Mouse (Mus musculus) midbrain, embryonic 11.5 days (tissue): ENCODE measurements around the gene Dvl1. TPM values are rescaled to one million over a fixed set of nuclear protein-coding genes. Genes with fewer than 3 reads are reported as not detected.
A peak's percentile ranks its signal among the peaks of the same experiment; 100 is the strongest.

Experiments used
- ATAC-seq: fragments of 200-750 bp; cut with Nextera tagmentation; 2 replicates; pipeline ENCODE4 v1.8.0; 2017; ENCODE audit warnings: moderate TSS enrichment, moderate library complexity; ENCODE audit not compliant: low FRiP score
- DNase-seq: peaks from one replicate; pipeline ENCODE4 v3.0.0; 2015; ENCODE audit warnings: low spot score; ENCODE audit errors: missing footprints
- H3K27ac ChIP-seq: fragments of 300-500 bp; sonication (generic); 2 replicates; pipeline ENCODE4 v1.5.1; 2014; ENCODE audit warnings: low read depth, low read length
- H3K27me3 ChIP-seq: fragments of 300-500 bp; sonication (generic); 2 replicates; pipeline ENCODE4 v1.6.1; 2014; ENCODE audit warnings: mild to moderate bottlenecking, low read length, moderate library complexity, mixed read lengths; ENCODE audit not compliant: control insufficient read depth, insufficient read depth
- H3K36me3 ChIP-seq: fragments of 300-500 bp; sonication (generic); 2 replicates; pipeline ENCODE4 v1.6.1; 2014; ENCODE audit warnings: mild to moderate bottlenecking, low read length, moderate library complexity, mixed read lengths; ENCODE audit not compliant: control insufficient read depth, insufficient read depth
- H3K4me1 ChIP-seq: fragments of 300-500 bp; sonication (generic); 2 replicates; pipeline ENCODE4 v1.6.1; 2014; ENCODE audit warnings: low read length; ENCODE audit not compliant: control insufficient read depth, insufficient read depth
- H3K4me2 ChIP-seq: fragments of 300-500 bp; sonication (generic); 2 replicates; pipeline ENCODE4 v1.6.1; 2014; ENCODE audit warnings: mild to moderate bottlenecking, moderate library complexity
- H3K4me3 ChIP-seq: fragments of 300-500 bp; sonication (generic); 2 replicates; pipeline ENCODE4 v1.5.1; 2014; ENCODE audit warnings: low read depth, low read length
- H3K9ac ChIP-seq: fragments of 300-500 bp; sonication (generic); 2 replicates; pipeline ENCODE4 v1.6.1; 2014; ENCODE audit warnings: low read length
- H3K9me3 ChIP-seq: fragments of 300-500 bp; sonication (generic); 2 replicates; pipeline ENCODE4 v1.6.1; 2016; ENCODE audit warnings: low read length; ENCODE audit not compliant: control insufficient read depth
- WGBS: fragments of 180-500 bp; shearing (Covaris S2); extraction: QIAGEN DNeasy Blood & Tissue Kit; methylation state at CpG from one replicate; pipeline ENCODE4 v1.1.7; 2014; 5-methylcytosine and 5-hydroxymethylcytosine counted together
- polyA plus RNA-seq: library from polyadenylated mRNA; unstranded; fragments of >200 nt; fragmentation: Nextera tagmentation; extraction: Ambion mirVana; gene quantifications from 2 replicates; pipeline ENCODE4 v1.2.1, GENCODE M21; 2014

Dvl1 gene
- polyA plus RNA-seq, 1 experiment from 2014 or later: 10.7 TPM

DNA sequence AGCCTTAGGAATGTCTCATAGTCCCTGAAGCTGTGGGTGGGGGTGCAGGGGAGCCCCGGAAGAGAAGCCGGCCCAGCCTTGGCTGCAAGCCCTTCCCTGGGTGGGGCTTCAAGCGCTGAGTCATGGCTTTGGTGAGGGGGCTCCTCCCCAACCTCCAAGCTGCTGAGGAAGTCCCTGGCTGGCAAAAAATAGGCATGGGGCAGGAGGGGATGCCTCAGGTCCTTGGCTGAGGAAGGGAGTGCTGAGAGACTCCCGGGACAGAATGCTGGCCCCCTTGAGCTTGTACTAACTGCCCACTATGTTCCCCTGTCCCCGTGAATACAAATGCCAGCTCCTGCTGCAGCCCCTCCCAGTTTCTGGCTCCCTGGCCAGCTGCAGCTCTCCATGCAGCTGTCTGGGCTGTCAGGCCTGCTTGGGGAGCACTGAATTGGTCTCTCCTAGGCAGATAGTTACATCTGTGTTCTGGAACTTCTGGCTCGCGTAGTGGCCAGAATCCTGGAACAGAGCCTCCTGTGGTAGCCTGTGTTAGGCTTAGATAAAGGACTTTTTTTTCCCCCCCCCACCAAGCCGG, 47.2 kb downstream of the Dvl1 start:
- Histone ChIP-seq H3K36me3 (peaks cover 7% of the 10 kb centered on the region; the same call in 1 of the 2 replicates), H3K27ac (no peak overlapping the region), H3K9ac (peak overlapping the region; percentile 33), H3K4me3 (no peak overlapping the region), H3K4me2 (peak overlapping the region; percentile 15), H3K4me1 (peaks cover 26% of the 10 kb centered on the region), H3K9me3 (no peaks in the 10 kb centered on the region), H3K27me3 (no peaks in the 10 kb centered on the region)
- ATAC-seq (no peak), DNase-seq (no peak)
- 42% methylated on average over 8 of the region's 8 CpGs for WGBS

DNA sequence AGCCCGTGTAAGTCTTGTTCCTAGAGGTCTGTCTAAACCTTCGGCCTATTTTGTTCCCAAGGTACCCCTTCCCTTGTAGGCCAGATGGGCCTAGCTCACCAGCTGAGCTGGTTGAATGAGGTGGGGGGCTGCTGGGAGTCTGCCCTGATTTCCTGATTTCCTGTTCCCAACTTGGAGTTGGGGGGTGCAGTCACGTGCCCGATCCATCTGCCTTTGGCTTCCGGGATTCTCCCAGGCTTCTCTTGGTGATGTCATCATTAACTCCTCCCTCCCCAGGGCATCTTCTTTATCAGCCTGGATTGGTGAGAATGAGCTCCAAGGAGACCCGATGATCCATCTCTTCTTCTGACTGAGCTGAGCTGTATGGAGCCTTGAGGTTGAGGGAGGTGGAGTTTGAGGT, 48.0 kb downstream of the Dvl1 start:
- no peak overlapping the region for H3K4me3 ChIP-seq
- H3K27ac ChIP-seq: no peak overlapping the region
- 44% methylated on average over 6 of the region's 6 CpGs for WGBS

DNA sequence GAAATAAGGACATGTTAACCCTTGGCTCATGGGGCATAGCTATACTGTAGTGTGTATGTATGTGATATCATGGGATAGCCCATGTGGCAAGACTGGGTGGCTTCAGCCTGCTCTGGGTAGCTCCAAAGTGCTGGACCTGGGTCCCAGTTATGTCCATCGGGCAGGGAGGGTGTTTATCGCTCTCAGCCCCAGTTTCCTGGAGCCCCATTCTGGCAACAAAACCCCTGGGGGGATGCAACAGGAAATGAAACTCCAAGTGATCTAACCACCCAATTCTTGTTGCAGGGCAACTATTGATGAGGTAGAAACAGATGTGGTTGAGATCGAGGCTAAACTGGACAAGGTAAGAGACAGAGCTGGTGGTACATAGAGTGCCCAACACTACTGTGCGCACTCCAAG, 48.6 kb downstream of the Dvl1 start:
- Histone ChIP-seq H3K4me2 (no peak overlapping the region), H3K9ac (no peak overlapping the region), H3K27ac (no peak overlapping the region), H3K4me1 (peaks cover 19% of the 10 kb centered on the region), H3K4me3 (no peak overlapping the region), H3K36me3 (peaks cover 12% of the 10 kb centered on the region; the same call in 1 of the 2 replicates), H3K27me3 (no peaks in the 10 kb centered on the region), H3K9me3 (no peaks in the 10 kb centered on the region)
- no peak for ATAC-seq
- DNase-seq: no peak
- WGBS: 96% methylated on average over 4 of the region's 4 CpGs

More for the DNA sequence above, 48.0 kb downstream of the Dvl1 start:
- Histone ChIP-seq H3K36me3 (peaks cover 12% of the 10 kb centered on the region; the same call in 1 of the 2 replicates), H3K9me3 (no peaks in the 10 kb centered on the region), H3K27me3 (no peaks in the 10 kb centered on the region), H3K4me1 (peaks cover 25% of the 10 kb centered on the region), H3K9ac (0 out of 2 replicates have a peak overlapping the region, but pooled peaks have one; percentile 33), H3K4me2 (no peak overlapping the region)
- ATAC-seq: no peak
- no peak for DNase-seq

DNA sequence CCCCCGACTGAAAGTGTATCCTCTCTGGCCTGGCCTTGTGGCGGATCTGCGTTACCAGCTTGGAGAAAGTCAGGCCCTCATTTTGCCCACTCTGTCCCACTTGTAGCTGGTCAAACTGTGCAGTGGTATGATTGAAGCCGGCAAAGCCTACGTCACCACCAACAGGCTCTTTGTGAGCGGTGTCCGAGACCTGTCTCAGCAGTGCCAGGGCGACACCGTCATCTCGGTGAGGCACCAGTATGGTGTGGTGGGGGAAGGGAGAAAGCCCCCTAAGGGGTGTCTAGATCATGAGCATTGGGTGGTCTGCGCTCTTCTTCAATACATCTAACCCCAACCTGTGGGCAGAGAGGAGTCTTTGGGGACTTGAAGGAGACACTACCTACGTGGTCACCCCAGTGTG, 49.3 kb downstream of the Dvl1 start:
- Histone ChIP-seq H3K27me3 (no peaks in the 10 kb centered on the region), H3K27ac (no peak overlapping the region), H3K9me3 (no peaks in the 10 kb centered on the region), H3K4me2 (no peak overlapping the region), H3K36me3 (peaks cover 14% of the 10 kb centered on the region; the same call in 1 of the 2 replicates), H3K4me3 (no peak overlapping the region), H3K9ac (no peak overlapping the region), H3K4me1 (peaks cover 16% of the 10 kb centered on the region)
- DNase-seq: no peak
- WGBS: 96% methylated on average over 12 of the region's 12 CpGs
- no peak for ATAC-seq

DNA sequence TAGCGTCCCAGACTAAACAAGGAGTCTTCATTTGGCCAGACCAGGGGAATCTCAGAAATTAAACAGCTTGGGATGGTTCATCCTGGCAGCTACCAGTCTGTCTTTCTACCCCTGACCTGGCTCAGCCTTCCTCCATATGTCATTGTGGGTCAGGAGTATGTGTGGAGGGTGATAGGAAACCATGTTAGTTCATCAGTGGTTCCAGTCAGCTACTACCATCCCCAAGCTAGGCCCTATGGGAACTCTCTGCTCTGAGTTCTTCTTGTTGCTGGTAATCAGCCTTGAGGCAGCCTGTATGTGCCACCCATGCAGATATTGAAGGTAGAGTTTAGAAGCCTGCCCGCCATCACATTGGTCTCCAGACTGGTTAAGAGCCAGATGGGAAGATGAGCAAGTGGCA, 51.1 kb downstream of the Dvl1 start:
- H3K4me3 ChIP-seq: no peak overlapping the region
- H3K27me3 ChIP-seq: no peaks in the 10 kb centered on the region
- peaks cover 29% of the 10 kb centered on the region for H3K36me3 ChIP-seq
- H3K4me1 ChIP-seq: peaks cover 16% of the 10 kb centered on the region
- no peak overlapping the region for H3K9ac ChIP-seq
- WGBS: 89% methylated on average over 2 of the region's 2 CpGs
- no peaks in the 10 kb centered on the region for H3K9me3 ChIP-seq
- H3K27ac ChIP-seq: no peak overlapping the region
- ATAC-seq (no peak), DNase-seq (peak; percentile 64)
- H3K4me2 ChIP-seq: no peak overlapping the region

DNA sequence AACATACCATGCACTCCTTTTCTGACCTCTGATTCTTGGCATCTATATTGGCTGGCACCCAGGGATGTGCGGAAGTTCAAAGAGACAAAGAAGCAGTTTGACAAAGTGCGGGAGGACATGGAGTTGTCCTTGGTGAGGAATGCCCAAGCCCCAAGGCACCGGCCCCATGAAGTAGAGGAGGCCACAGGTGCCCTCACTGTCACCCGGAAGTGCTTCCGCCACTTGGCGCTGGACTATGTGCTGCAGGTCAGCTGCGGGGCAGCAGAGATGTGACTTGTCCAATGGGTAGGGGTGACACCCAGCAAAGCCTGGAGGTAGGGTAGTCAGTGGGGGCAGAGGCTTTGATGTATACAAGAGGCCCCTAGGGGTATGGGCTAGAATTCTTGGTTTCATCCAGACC, 52.2 kb downstream of the Dvl1 start:
- Histone ChIP-seq H3K36me3 (peaks cover 35% of the 10 kb centered on the region), H3K9ac (no peak overlapping the region)
- ATAC-seq: no peak

DNA sequence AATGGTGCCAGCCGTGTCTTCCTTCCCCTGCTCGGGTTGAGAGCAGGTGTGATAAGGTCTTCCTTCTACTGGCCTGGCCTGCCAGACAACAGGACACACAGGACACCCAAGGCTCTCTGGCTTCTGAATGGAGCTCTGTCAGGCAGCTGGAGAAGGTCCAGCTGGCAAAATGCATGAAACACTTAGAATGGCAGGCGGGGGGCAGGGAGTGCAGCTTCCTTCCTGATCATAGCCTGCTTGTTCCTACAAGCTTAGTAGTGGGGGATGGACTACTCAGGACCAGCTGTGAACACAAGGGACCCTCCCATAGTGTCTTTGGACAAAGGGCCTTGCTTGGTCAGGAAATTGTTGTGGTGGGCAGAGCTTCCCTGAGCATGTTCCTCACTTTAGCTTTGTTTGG, 54.0 kb downstream of the Dvl1 start:
- no peak for ATAC-seq
- H3K9me3 ChIP-seq: no peaks in the 10 kb centered on the region
- H3K4me2 ChIP-seq: no peak overlapping the region
- no peak for DNase-seq
- H3K36me3 ChIP-seq: peaks cover 39% of the 10 kb centered on the region
- no peaks in the 10 kb centered on the region for H3K27me3 ChIP-seq
- no peak overlapping the region for H3K9ac ChIP-seq
- H3K4me3 ChIP-seq: no peak overlapping the region
- no peaks in the 10 kb centered on the region for H3K4me1 ChIP-seq
- WGBS: 93% methylated on average over 3 of the region's 3 CpGs
- no peak overlapping the region for H3K27ac ChIP-seq

More for the DNA sequence above, 52.2 kb downstream of the Dvl1 start:
- H3K4me1 ChIP-seq: peaks cover 7% of the 10 kb centered on the region
- no peak for DNase-seq
- no peaks in the 10 kb centered on the region for H3K27me3 ChIP-seq
- H3K9me3 ChIP-seq: no peaks in the 10 kb centered on the region
- H3K4me3 ChIP-seq: no peak overlapping the region
- no peak overlapping the region for H3K27ac ChIP-seq
- 97% methylated on average over 7 of the region's 7 CpGs for WGBS
- no peak overlapping the region for H3K4me2 ChIP-seq

DNA sequence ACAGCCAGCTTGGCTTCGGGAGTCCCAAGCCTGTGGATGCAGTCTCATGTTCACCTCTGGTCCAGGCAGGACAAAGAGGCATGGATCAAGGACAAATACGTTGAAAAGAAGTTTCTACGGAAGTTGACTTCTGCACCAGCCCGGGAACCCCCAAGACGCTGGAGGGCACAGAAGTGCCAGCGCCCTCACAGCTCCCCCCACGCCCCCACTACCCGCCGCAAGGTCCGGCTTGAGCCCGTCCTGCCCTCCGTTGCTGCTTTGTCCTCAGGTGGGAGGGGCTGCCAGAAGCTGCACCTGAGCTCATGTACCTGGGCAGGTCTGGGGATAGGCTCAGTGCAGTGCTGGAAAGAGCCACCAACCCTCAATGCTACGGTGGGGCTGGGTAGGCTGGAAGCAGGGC, 56.0 kb downstream of the Dvl1 start:
- Histone ChIP-seq H3K9me3 (no peaks in the 10 kb centered on the region), H3K27me3 (no peaks in the 10 kb centered on the region), H3K36me3 (peaks cover 35% of the 10 kb centered on the region), H3K4me2 (no peak overlapping the region), H3K9ac (no peak overlapping the region), H3K4me1 (no peaks in the 10 kb centered on the region), H3K4me3 (no peak overlapping the region), H3K27ac (no peak overlapping the region)
- ATAC-seq: no peak
- WGBS: 94% methylated on average over 13 of the region's 13 CpGs
- DNase-seq: no peak

DNA sequence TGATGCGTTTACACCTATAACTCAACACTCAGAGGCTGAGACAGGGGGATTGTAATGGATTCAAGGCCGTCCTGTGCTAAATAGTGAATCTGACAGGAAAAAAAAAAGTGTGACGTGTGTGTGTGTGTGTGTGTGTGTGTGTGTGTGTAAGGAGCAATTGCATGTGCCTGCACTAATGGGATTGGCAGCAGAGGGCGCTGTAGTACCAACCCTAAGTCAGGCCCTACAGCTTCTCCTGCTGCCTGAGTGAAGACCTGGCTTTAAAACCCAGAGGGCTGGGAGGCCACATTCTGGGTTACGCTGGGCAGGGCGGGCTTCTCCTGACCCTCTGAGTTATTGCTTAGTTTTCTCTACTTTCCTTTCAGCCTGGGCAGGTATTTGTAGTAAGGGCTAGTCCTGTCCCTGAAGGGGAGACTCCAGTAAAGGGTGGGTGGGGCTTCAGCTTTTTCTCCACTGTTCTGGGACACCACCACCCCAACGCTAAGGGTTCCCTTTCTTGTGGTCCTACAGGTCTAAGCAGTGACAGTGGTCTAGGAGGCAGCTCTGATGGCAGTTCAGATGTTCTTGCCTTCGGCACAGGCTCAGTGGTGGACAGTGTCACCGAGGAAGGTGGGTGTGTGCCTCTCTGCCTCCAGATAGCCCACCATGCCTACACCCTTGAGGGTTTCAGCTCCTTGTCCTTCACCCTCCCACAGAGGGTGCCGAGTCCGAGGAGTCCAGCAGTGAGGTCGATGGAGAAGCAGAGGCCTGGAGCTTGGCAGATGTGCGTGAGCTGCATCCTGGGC, 57.3 kb downstream of the Dvl1 start:
- Histone ChIP-seq H3K27me3 (no peaks in the 10 kb centered on the region), H3K9me3 (no peaks in the 10 kb centered on the region), H3K4me3 (no peak overlapping the region), H3K4me1 (no peaks in the 10 kb centered on the region), H3K36me3 (peaks cover 33% of the 10 kb centered on the region), H3K9ac (no peak overlapping the region), H3K27ac (no peak overlapping the region), H3K4me2 (no peak overlapping the region)
- ATAC-seq (no peak), DNase-seq (peak; percentile 83)
- WGBS: 92% methylated on average over 13 of the region's 13 CpGs
